Comparison of ENCODE assay signal across 8 mouse cellular contexts in genomic region chr5:122950329-122950953, GRCm38 (mm10). TPM values are rescaled to one million over a fixed set of nuclear protein-coding genes. Genes with fewer than 3 reads are reported as not detected.
DNase-seq lines count a peak whose midpoint lies in the region; ATAC-seq and TF ChIP-seq lines count a peak whose summit lies in the region.
"Had no signal": no experiment of that assay in that cellular context is flagged by ENCODE, and none has a peak within 500 bp of the region (broad histone marks: within the 10 kb centered on the region; RNA-seq: fewer than 3 reads in every experiment).

No protein-coding gene starts in this region.

- WGBS in forebrain, embryonic 12.5 days, result 14% methylated on average over 23 of the region's 23 CpGs
- WGBS in intestine, embryonic 16.5 days, result 19% methylated on average over 23 of the region's 23 CpGs
- WGBS in limb, embryonic 10.5 days, result 30% methylated on average over 23 of the region's 23 CpGs
- WGBS in neural tube, embryonic 11.5 days, result 28% methylated on average over 22 of the region's 23 CpGs

- no peaks in the 10 kb centered on the region for H3K9me3 ChIP-seq in forebrain, embryonic 12.5 days
- H3K9me3 ChIP-seq in intestine, embryonic 16.5 days (ENCODE audit: control insufficient read depth, low read length), result no peaks in the 10 kb centered on the region
- no peaks in the 10 kb centered on the region for H3K9me3 ChIP-seq in limb, embryonic 10.5 days (replicated peaks)
- no peaks in the 10 kb centered on the region for H3K9me3 ChIP-seq in neural tube, embryonic 11.5 days (ENCODE audit: control insufficient read depth, low read length)

- DNase-seq in Muller cell, postnatal 12 days (ENCODE audit: inconsistent ontology term), result peak; percentile 67
- peak; percentile 96 for DNase-seq in brain, embryonic 14.5 days (ENCODE audit: low read depth)
- DNase-seq in limb, embryonic 10.5 days (ENCODE audit: low spot score), result peak; percentile 71
- peak; percentile 75 for DNase-seq in neural tube, embryonic 11.5 days (ENCODE audit: low spot score)
- DNase-seq in thymus, postnatal 4 days, result peak; percentile 54

- H3K9ac ChIP-seq in forebrain, embryonic 12.5 days, result peak overlapping the region; percentile 65
- no peak overlapping the region for H3K9ac ChIP-seq in intestine, embryonic 16.5 days (ENCODE audit: low read depth, low read length)
- H3K9ac ChIP-seq in neural tube, embryonic 11.5 days (ENCODE audit: low read length), result no peak overlapping the region

- no peak overlapping the region; the same call in 1 of the 2 replicates for H3K27ac ChIP-seq in forebrain, embryonic 12.5 days
- no peak overlapping the region for H3K27ac ChIP-seq in intestine, embryonic 16.5 days (ENCODE audit: low read length)
- 0 out of 2 replicates have a peak overlapping the region, but pooled peaks have one; percentile 4 for H3K27ac ChIP-seq in limb, embryonic 10.5 days
- no peak overlapping the region for H3K27ac ChIP-seq in neural tube, embryonic 11.5 days (ENCODE audit: low read depth, low read length)

- no peak for TF ChIP-seq CTCF in brain, embryonic 14.5 days (IDR thresholded peaks at IDR 0.05; ENCODE audit: borderline replicate concordance, extremely low read depth, insufficient read depth, insufficient read length)

- peaks cover 12% of the 10 kb centered on the region for H3K36me3 ChIP-seq in forebrain, embryonic 12.5 days (replicated peaks)
- H3K36me3 ChIP-seq in intestine, embryonic 16.5 days (ENCODE audit: control insufficient read depth, insufficient read depth, low read length), result no peaks in the 10 kb centered on the region
- H3K36me3 ChIP-seq in limb, embryonic 10.5 days, result peaks cover 36% of the 10 kb centered on the region
- 0 out of 2 replicates have a peak, but pooled peaks cover 2% of the 10 kb centered on the region for H3K36me3 ChIP-seq in neural tube, embryonic 11.5 days (ENCODE audit: control insufficient read depth, insufficient read depth, low read length)

- peaks cover 36% of the 10 kb centered on the region for H3K27me3 ChIP-seq in forebrain, embryonic 12.5 days
- H3K27me3 ChIP-seq in intestine, embryonic 16.5 days (replicated peaks; ENCODE audit: control insufficient read depth, insufficient read depth, low read length), result peaks cover 9% of the 10 kb centered on the region; the same call in 1 of the 2 replicates
- H3K27me3 ChIP-seq in limb, embryonic 10.5 days (ENCODE audit: low read depth, poor library complexity, severe bottlenecking), result peaks cover 48% of the 10 kb centered on the region
- H3K27me3 ChIP-seq in neural tube, embryonic 11.5 days (ENCODE audit: control insufficient read depth, insufficient read depth, low read length), result peaks cover 20% of the 10 kb centered on the region

- peak; percentile 22; the same call in 1 of the 2 replicates for TF ChIP-seq POLR2A in brain, embryonic 14.5 days (IDR thresholded peaks at IDR 0.05; ENCODE audit: borderline replicate concordance, extremely low read depth, insufficient read depth, insufficient read length, poor library complexity, severe bottlenecking)

- peaks cover 27% of the 10 kb centered on the region for H3K4me1 ChIP-seq in forebrain, embryonic 12.5 days
- peaks cover 23% of the 10 kb centered on the region for H3K4me1 ChIP-seq in intestine, embryonic 16.5 days (ENCODE audit: control insufficient read depth, insufficient read depth, low read length)
- peaks cover 28% of the 10 kb centered on the region for H3K4me1 ChIP-seq in limb, embryonic 10.5 days
- H3K4me1 ChIP-seq in neural tube, embryonic 11.5 days (ENCODE audit: control insufficient read depth, insufficient read depth, low read length), result peaks cover 20% of the 10 kb centered on the region

- ATAC-seq in forebrain, embryonic 12.5 days (ENCODE audit: low FRiP score), result peak; percentile 93
- peak; percentile 55; the same call in 1 of the 2 replicates for ATAC-seq in intestine, embryonic 16.5 days
- peak; percentile 86 for ATAC-seq in neural tube, embryonic 11.5 days (ENCODE audit: insufficient read depth, low FRiP score, low TSS enrichment)

- peak overlapping the region; percentile 91 for H3K4me2 ChIP-seq in forebrain, embryonic 12.5 days
- peak overlapping the region; percentile 88 for H3K4me2 ChIP-seq in intestine, embryonic 16.5 days (ENCODE audit: low read depth, low read length)
- peak overlapping the region; percentile 71 for H3K4me2 ChIP-seq in neural tube, embryonic 11.5 days (ENCODE audit: low read depth)

- peak overlapping the region; percentile 45 for H3K4me3 ChIP-seq in forebrain, embryonic 12.5 days (replicated peaks)
- H3K4me3 ChIP-seq in intestine, embryonic 16.5 days (ENCODE audit: low read length), result peak overlapping the region; percentile 48
- H3K4me3 ChIP-seq in limb, embryonic 10.5 days, result peak overlapping the region; percentile 52
- H3K4me3 ChIP-seq in neural tube, embryonic 11.5 days (ENCODE audit: low read depth, low read length), result peak overlapping the region; percentile 16; the same call in 1 of the 2 replicates
- H3K4me3 ChIP-seq: erythroblast, embryonic 14.5 days had no signal

RNA-seq across cellular contexts. Expression of gene Kdm2b, which starts 39.2 kb away (rescaled TPM):
- 81.7 and 102 TPM in 2 replicates for polyA plus RNA-seq in brain, embryonic 14.5 days (2012; rRNA removed)
- 108 and 118 TPM in 2 replicates for polyA plus RNA-seq in forebrain, embryonic 12.5 days (2016; fragmentation: Nextera tagmentation; extraction: Ambion mirVana)
- 21.6 and 22.4 TPM in 2 replicates for polyA plus RNA-seq in intestine, embryonic 16.5 days (2015; fragmentation: Nextera tagmentation; extraction: Ambion mirVana)
- polyA plus RNA-seq in limb, embryonic 10.5 days (2016; fragmentation: Nextera tagmentation; extraction: Ambion mirVana), result 108 and 115 TPM in 2 replicates
- 70.3 and 74.1 TPM in 2 replicates for polyA plus RNA-seq in neural tube, embryonic 11.5 days (2014; fragmentation: Nextera tagmentation; extraction: Ambion mirVana)
